Mouse (Mus musculus) spleen, postnatal 10 days (tissue): ENCODE measurements around the gene Agpat1.
A peak's percentile ranks its signal among the peaks of the same experiment; 100 is the strongest.

Experiments used
- DNase-seq, 2 experiments: peaks; one replicate each; pipeline ENCODE4 v3.0.0; 2021 to 2022; ENCODE audit warnings: low spot score in 2 of 2

The Agpat1 gene

DNA sequence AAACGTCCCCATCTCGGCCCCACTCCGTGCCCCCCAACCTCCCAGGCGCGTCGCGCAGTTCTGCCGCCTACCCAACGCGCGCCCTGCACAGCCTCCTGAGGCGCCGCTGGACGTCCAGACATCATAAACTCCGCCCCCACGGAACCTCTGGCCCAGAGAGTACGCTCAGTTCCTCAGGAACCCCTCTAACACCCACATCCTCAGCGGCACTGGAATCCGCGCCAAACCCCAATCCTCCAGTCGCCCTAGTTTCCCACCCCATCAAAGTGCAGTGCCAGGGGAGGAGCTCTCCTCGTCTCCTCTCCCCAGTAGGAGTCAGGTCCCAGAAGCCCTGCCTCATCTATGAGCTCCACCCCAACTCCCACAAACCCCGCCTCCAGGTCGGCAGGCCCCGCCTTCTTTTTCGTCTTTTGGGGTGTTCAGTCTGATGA lies 28.2 kb downstream of the Agpat1 start:
- DNase-seq: peak in 1 of 2 experiments; percentile 76

DNA sequence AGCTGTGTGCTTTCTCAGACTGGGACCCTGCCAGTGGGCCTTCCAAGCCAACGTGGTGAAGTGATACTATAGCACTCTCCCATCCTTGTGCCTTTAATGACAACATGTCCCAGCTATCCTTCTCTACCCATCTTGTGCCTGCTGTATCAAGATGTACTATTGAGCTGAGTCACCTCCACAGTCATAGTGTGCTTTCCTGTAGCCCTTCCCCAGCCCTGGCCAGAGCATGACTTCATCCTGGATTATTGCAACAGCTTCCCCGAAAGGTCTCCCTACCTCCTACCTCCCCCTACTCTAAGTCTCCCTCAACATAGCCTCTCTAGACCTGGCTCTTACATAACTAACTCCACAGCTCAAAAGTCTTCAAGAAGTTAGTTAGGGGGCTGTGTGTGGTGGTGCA lies 31.6 kb downstream of the Agpat1 start:
- no peak for DNase-seq

DNA sequence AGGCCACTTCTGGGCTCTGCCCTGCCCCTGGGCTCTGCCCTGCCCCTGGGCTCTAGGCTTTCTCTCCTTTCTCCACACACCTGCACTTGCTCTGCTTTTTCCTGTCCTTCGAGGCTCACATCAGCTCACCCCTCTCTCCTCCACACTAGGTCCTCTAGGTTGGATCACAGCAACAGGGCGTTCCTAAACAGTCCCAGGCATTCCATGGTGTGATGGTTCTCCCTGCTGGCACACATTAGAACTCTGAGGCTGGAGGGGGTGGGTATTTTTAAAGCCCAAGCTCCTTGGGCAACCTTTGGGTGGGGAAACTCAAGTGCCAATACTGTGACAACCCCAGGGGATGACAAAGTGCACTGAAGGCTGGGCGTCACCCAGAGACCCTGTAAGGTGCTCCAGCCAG lies 33.4 kb downstream of the Agpat1 start:
- no peak for DNase-seq

GRCm38 (mm10) chr17:34639461-34640255 lies 35.6 kb downstream of the Agpat1 start:
- DNase-seq: no peak

DNA sequence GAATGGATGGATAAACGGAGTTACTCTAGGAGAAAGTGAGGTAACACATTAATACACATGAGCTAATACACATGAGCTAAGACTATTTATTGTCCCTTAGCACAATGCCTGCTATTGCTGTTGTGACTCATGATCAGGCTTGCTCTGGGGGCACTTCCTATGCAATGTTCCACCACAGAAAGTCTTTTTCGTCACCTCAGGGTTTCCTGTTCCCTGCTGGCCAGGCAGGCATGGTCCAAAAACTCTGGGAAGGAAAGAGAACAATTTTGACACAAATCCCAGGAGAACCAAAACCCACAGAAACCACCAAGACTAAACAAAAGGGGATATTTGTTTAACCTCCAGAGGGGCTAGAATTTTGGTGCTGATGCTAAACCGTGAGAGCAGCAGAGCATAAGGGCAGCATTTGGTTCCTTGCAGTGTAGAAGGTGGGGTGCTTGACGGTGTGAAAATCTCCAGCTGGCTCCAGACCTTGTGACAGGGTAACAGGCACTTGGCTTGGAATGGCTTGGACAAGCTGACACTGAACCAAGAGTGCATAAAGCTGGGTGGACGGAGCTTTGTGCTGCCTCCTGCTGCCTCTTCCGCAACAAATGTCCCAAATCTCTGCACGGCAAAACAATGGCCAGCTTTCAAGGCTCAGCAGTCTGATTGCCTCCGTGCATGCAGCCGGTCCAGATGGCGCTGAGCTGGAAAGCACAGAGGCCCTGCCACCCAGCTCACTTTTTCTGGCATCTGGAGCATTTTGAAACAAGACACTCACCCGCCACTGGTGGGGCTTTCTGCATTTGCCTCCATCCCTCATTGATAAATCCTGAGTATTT lies 36.9 kb downstream of the Agpat1 start:
- no peak for DNase-seq

- DNase-seq: no peak
These were observed 37.9 kb downstream of the Agpat1 start for GRCm38 (mm10) chr17:34641945-34642344.

GRCm38 (mm10) chr17:34643379-34643778 lies 39.3 kb downstream of the Agpat1 start:
- no peak for DNase-seq

DNA sequence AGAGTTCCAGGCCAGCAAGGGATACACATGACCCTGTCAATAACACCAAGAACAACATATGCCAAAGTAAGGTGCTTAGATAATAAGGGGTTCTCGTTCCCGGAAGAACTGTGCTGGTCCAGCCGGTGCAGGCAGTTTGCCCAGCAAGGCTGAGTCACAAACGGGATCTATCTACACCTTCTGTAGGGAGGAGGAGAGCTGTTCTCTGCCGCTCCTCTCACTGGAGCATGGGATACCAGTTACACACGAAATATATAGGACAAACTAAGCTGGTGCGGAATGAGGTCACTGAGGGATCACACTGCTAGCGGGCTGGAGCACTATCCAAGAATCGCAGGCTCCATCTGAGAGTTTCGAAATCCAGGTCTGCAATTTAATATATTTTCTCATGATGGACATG lies 39.9 kb downstream of the Agpat1 start:
- DNase-seq: no peak

- DNase-seq: peak; percentile 89 to 94
These were observed 40.5 kb downstream of the Agpat1 start, which contains the start of gene Fkbpl for GRCm38 (mm10) chr17:34644608-34645007. Gene Fkbpl, plus strand, starts transcription at chr17:34644764.

GRCm38 (mm10) chr17:34645256-34645829 lies 41.3 kb downstream of the Agpat1 start:
- no peak for DNase-seq

GRCm38 (mm10) chr17:34645831-34646511 lies 41.9 kb downstream of the Agpat1 start:
- DNase-seq: no peak

DNA sequence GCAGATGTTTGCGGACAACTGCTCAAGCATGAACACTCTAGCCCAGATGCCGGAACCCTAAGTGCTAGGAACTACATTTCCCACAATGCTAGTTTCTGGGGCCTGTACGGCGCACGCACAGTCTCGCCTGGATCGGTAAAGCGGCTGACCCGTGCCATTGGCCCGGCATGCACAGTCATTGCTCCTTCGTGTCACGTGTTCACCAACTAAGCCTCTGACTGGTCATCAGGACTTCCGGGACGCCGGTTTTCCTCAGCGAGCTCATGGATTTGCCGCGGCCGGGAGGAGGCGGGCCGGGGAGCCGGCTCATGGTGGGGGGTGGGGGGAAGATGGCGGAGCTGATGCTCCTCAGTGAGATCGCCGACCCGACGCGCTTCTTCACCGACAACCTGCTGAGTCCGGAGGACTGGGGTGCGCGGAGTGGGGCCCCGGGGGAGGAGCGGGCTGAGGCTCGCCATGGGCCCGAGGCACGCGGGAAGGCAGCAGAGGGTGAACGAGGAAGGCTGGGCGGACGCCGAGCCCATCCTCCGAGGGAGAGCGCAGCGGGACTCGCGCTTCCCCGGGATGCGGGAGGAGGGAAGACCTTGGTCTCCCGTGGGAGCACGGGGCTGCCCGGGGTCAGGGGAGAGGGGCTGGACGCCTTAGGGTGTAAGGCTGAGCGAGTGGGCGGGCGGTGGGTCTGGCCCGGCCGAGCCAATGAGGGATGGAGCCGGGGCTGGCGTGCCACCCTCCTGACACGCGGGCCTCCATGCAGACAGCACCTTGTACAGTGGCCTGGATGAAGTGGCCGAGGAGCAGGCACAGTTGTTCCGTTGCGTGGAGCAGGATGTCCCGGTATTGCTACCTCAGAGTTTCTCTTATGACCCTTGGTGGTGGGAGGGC lies 43.1 kb downstream of the Agpat1 start, which contains the start of gene Atf6b:
Gene Atf6b (plus strand): TSS at position 241 of the 882 bp plus-strand sequence.
- peak; percentile 80 to 94 for DNase-seq

GRCm38 (mm10) chr17:34648141-34648890 lies 44.3 kb downstream of the Agpat1 start:
- DNase-seq: no peak

DNA sequence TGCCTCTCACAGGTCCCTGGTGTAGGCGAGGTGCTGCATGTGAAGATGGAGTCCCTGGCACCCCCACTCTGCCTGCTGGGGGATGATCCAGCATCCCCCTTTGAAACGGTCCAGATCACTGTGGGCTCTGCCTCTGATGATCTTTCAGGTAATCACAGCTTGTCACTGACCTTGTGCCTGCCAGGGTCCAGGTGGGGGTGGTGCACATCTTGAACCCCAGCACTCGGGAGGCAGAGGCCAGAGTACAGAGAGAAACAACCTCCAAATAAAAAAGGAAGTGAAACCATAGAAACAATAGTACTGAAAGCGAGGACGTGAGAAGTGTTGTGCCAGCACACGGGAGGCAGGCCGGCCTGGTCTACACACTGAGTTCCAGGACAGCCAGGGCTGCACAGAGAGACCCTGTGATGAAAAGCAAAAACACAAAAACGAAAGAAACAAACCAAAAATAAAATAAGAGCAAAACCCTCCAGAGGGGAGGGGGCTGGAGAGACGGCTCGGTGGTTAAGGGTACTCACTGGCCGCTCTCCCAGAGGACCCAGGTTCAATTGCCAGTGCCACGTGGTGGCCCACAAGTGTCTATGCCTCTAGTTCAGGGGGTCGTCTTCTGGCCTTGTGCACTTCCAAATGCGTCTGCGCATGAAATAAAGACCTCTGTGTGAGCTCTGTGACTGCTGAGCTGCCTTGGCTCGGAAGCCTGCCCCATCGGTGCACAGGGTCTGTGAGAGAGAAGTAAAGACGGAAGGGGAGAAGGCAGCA lies 45.2 kb downstream of the Agpat1 start:
- no peak for DNase-seq

DNA sequence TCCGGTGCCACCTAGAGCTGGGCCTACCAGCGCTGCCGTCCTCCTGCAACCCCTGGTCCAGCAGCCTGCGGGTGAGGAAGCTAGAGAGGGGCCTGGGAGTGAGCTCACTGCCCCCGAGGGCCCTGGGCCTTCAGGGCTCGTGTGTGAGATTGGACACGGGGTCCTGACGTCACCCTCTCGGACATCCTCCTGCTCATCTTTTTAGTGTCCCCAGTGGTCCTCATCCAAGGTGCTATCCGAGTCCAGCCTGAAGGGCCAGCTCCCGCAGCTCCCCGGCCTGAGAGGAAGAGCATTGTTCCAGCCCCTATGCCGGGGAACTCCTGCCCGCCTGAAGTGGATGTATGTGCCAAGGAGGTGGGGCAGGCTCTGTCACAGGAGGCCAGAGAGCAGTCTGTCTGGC lies 46.7 kb downstream of the Agpat1 start:
- DNase-seq: no peak

- peak in 1 of 2 experiments; percentile 63 for DNase-seq
These were observed 47.6 kb downstream of the Agpat1 start for GRCm38 (mm10) chr17:34651507-34652221.

DNA sequence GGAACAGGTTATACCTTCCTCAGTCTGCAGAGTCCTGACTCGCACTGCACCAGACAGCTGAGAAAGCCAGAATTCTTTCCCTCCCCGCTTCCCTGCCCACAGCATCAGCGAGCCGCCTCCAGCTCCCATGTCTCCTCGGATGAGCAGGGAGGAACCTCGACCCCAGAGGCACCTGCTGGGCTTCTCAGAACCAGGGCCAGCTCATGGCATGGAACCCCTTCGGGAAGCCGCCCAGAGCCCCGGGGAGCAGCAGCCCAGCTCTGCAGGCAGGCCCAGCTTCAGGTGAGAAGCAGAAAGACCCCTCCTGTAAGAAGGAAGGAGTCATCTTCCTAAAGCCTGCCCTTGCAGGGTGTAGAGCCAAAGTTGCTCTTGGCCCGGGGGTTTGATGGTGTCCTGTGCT lies 48.5 kb downstream of the Agpat1 start:
- DNase-seq: no peak

DNA sequence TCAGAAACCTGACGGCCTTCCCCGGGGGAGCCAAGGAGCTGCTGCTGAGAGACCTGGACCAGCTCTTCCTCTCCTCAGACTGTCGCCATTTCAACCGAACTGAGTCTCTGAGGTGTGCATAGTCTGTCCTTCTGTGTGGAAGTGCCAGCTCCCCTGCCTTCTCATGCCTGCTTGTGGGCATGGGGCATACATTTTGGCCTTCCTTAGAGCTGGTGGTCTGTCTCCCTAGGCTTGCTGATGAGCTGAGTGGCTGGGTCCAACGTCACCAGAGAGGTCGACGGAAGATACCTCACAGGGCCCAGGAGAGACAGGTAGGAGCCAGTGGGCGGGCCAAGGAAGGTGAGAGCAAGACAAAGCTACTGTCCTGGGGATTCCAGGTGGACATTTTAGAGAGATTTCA lies 48.9 kb downstream of the Agpat1 start:
- no peak for DNase-seq
